Mouse (Mus musculus) thymus, adult 2 months (tissue): ENCODE data around the gene 5730522E02Rik. TPM values are rescaled to one million over a fixed set of nuclear protein-coding genes. Genes with fewer than 3 reads are reported as not detected.
A peak's percentile ranks its signal among the peaks of the same experiment; 100 is the strongest.
"Not testable (repeated sequence)": the region's sequence is repeated elsewhere in the genome, so short reads cannot be mapped to it uniquely, and the experiment has no call there.

ENCODE experiments used
- DNase-seq: peaks from one replicate; pipeline ENCODE4 v3.0.0; 2021
- H3K27ac ChIP-seq: fragments of 200-500 bp; 2 replicates; pipeline ENCODE4 v1.5.1; 2012; ENCODE audit warnings: low read length, control low read depth; ENCODE audit not compliant: control insufficient read depth, insufficient read depth
- H3K27me3 ChIP-seq: fragments of 200-500 bp; 2 replicates; pipeline ENCODE4 v1.6.1; 2012; ENCODE audit warnings: mild to moderate bottlenecking, low read length, moderate library complexity, mixed read lengths; ENCODE audit not compliant: control insufficient read depth, insufficient read depth
- H3K36me3 ChIP-seq: fragments of 200-500 bp; 2 replicates; pipeline ENCODE4 v1.6.1; 2012; ENCODE audit warnings: mild to moderate bottlenecking, low read length, moderate library complexity; ENCODE audit not compliant: control insufficient read depth, insufficient read depth
- H3K4me1 ChIP-seq: fragments of 200-500 bp; replicated peaks from 2 replicates; pipeline ENCODE4 v1.6.1; 2012; ENCODE audit warnings: low read length; ENCODE audit not compliant: control insufficient read depth, insufficient read depth
- H3K4me3 ChIP-seq: fragments of 200-500 bp; 2 replicates; pipeline ENCODE4 v1.5.1; 2012; ENCODE audit warnings: mild to moderate bottlenecking, low read length, control low read depth, moderate library complexity; ENCODE audit not compliant: control insufficient read depth, insufficient read depth
- CTCF ChIP-seq: fragments of 200-500 bp; IDR thresholded peaks from 2 replicates; pipeline ENCODE4 v1.5.1; 2012; ENCODE audit warnings: mild to moderate bottlenecking, control low read depth, low read length, moderate library complexity, borderline replicate concordance; ENCODE audit not compliant: control insufficient read depth, poor library complexity, insufficient read depth; ENCODE audit errors: extremely low read depth
- POLR2A ChIP-seq: fragments of 200-500 bp; IDR thresholded peaks from 2 replicates; pipeline ENCODE4 v1.6.1; 2012; ENCODE audit warnings: mild to moderate bottlenecking, low read length, control low read depth, moderate library complexity; ENCODE audit not compliant: control insufficient read depth, poor library complexity, insufficient read depth; ENCODE audit errors: extremely low read depth
- WGBS: fragments of 180-500 bp; shearing (Covaris S2); methylation state at CpG from one replicate; pipeline ENCODE4 v1.1.7; 2018; 5-methylcytosine and 5-hydroxymethylcytosine counted together
- polyA plus RNA-seq: library from polyadenylated mRNA; depleted of rRNA; stranded (reverse); fragments of >200 nt; gene quantifications from 2 replicates; pipeline ENCODE4 v1.2.3, GENCODE M21; 2012; rRNA removed

Gene 5730522E02Rik
- 0.23 TPM in 1 of 2 replicates, not detected in the other for polyA plus RNA-seq

- peaks cover 7% of the 10 kb centered on the region; the same call in 1 of the 2 replicates for H3K4me1 ChIP-seq
- DNase-seq = no peak
- no peak within 1 kb of the TSS for H3K27ac ChIP-seq
- H3K36me3 ChIP-seq = no peaks in the 10 kb centered on the region
- H3K27me3 ChIP-seq = no peaks in the 10 kb centered on the region
- TF ChIP-seq POLR2A (no peak), CTCF (no peak)
- peak within 1 kb of the TSS; percentile 99 for H3K4me3 ChIP-seq
- WGBS = 2% methylated on average over 31 of the region's 31 CpGs
These were observed at the start of gene 5730522E02Rik for GRCm38 (mm10) chr11:26210582-26211180. Gene 5730522E02Rik (minus strand): TSS chr11:26210763.

DNA sequence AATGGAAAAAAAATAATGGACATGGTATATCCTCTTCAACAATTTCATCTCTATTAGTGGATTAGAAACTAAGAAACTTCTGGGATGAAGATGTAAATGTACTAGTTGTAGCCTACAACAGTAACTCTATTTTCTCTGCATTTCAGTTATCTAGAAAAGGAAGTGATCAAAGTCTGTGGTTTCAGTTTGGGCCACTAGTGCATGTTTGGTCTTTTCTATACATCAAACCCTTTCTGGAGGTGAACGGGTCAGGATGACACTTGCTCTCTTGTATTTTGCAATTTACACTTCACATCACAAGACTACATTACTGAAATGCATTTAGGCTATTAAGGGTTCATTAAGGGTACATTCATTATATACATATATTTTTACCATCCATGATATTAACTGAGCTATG lies 26.0 kb upstream of the 5730522E02Rik start:
- WGBS = 9% methylated on average over 1 of the region's 1 CpGs
- no peak overlapping the region for H3K4me3 ChIP-seq
- no peak overlapping the region for H3K27ac ChIP-seq
- H3K36me3 ChIP-seq = no peaks in the 10 kb centered on the region
- TF ChIP-seq POLR2A (no peak), CTCF (no peak)
- no peaks in the 10 kb centered on the region for H3K27me3 ChIP-seq
- H3K4me1 ChIP-seq = no peaks in the 10 kb centered on the region
- no peak for DNase-seq

DNA sequence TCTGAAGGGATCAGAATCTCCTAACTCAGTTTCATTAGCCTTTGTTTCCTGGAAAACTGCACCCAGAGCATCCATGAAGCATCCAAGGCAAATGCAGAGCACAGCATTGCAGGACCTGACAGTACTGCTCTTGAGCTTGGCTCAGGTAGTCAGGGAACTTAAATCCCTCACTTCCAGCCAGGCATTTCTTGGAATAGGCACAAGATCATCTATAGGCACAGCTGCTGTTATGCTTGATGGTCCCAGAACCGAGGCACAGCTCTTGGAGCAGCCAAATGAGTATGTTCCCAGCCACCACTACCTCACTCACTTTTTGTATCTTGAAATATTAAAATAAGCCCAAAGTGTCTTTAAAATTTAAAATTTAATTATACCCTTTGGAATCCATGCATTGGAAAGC lies 19.3 kb upstream of the 5730522E02Rik start:
- Histone ChIP-seq H3K36me3 (no peaks in the 10 kb centered on the region), H3K27me3 (no peaks in the 10 kb centered on the region), H3K27ac (no peak overlapping the region), H3K4me3 (no peak overlapping the region), H3K4me1 (no peaks in the 10 kb centered on the region)
- 88% methylated on average over 1 of the region's 1 CpGs for WGBS
- DNase-seq = no peak
- TF ChIP-seq CTCF = no peak
- no peak for TF ChIP-seq POLR2A

DNA sequence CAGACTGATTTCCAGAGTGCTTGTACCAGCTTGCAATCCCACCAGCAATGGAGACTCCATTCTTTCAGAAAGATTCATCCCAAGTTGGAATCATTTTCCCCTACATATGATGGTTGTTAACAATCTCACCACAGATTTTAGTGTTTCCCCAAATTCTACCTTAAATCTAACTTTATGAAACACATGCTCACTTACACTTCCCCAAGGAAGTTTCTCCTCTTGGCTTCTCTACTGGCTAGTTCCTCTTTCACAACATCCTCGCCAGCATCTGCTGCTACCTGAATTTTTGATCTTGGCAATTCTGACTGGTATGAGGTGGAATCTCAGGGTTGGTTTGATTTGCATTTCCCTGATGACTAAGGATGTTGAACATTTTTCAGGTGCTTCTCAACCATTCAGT lies 3.1 kb upstream of the 5730522E02Rik start:
- H3K4me3 ChIP-seq, H3K27ac ChIP-seq, H3K4me1 ChIP-seq, H3K27me3 ChIP-seq, H3K36me3 ChIP-seq, DNase-seq: not testable (repeated sequence)
- 79% methylated on average over 1 of the region's 1 CpGs for WGBS

DNA sequence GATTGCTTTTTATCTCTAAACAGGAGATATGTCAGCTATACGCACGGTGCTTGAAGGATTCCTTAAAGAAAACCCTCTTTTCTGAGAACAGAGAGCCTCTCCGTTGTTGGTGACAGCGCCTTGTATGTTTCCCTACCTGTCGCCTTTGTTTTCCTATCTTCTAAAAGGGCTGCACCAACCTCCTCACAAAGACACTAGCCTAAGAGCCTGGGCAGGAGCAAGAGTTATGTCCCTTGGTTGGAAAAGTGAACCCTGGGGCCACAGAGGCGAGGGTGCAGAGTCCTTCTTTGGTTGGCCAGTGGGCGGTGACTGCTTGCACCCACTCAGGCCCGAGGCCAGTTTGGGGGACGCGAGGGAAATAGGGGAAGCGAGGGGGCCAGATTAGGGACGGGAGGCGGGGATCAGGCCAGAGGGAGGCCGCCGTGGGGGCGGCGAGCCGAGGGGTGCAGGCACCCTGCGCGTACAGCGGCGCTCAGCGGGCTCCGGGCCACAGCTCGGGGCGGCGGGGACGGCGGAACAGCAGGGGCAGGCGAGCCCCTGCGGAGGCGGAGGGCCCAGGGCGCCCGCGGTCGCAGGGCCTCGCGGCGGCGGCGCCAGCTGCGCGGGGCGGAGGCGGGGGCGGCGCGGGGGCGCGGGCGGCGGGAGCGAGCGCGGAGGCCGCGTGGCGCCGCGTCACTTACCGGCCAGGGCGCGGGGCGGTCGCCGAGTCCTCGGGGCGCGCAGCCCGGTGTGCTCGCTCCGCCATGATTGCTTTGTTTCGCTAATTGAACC lies 567 bp downstream of the 5730522E02Rik start:
- Histone ChIP-seq H3K4me3 (peak overlapping the region; percentile 99), H3K27me3 (no peaks in the 10 kb centered on the region), H3K4me1 (peaks cover 7% of the 10 kb centered on the region; the same call in 1 of the 2 replicates), H3K36me3 (no peaks in the 10 kb centered on the region), H3K27ac (no peak overlapping the region)
- TF ChIP-seq POLR2A (no peak), CTCF (no peak)
- WGBS = 8% methylated on average over 63 of the region's 73 CpGs
- DNase-seq = peak; percentile 49

DNA sequence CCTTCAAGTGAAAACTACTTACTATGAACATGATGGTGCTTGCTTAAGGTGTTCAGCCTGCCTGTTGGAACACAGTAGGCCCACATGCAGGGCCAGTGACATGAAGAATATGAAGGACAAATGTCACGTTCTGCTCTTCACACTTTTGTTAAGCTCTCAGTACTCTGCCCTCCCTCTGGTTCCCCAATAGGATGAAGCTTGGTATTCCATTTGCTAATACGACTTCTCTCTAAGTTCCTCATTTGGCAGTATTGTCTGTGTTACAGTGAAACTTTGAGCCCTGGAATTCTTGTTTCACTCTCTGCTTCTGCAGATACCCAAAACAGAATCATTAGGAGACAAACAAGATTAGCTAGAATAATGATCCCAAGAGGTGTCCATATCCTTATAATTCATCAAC lies 7.1 kb downstream of the 5730522E02Rik start:
- H3K27ac ChIP-seq = no peak overlapping the region
- H3K36me3 ChIP-seq = no peaks in the 10 kb centered on the region
- H3K4me3 ChIP-seq = no peak overlapping the region
- TF ChIP-seq CTCF (no peak), POLR2A (no peak)
- no peaks in the 10 kb centered on the region for H3K27me3 ChIP-seq
- 80% methylated on average over 2 of the region's 2 CpGs for WGBS
- DNase-seq = no peak
- no peaks in the 10 kb centered on the region for H3K4me1 ChIP-seq
